11 mouse cellular contexts compared by ENCODE assay signal in the genomic region with DNA sequence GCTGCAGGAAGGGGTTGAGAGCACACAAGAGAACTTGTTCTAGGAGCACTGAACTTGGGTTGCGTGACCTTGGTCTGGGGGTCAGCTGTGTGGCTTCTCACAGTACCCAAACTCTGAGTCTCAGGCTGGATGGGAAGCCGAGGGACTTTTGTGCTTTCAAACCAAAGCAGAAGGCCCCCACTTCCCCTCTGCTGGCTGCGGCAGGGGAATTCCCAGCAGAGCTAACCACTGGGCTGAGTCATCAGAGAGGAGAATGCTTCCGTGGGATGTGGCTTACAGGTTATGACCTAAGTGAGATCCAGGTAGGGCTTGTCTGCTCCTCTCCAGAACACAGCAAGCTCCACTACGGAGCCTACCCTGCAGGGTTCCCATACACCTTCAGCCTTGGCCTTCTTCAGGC. TPM values are rescaled to one million over a fixed set of nuclear protein-coding genes. Genes with fewer than 3 reads are reported as not detected.
DNase-seq lines count a peak whose midpoint lies in the region; ATAC-seq and TF ChIP-seq lines count a peak whose summit lies in the region.
"Had no signal": no experiment of that assay in that cellular context is flagged by ENCODE, and none has a peak within 500 bp of the region (broad histone marks: within the 10 kb centered on the region; RNA-seq: fewer than 3 reads in every experiment).

No protein-coding gene starts in this region.

- ATAC-seq in liver, embryonic 11.5 days (replicated peaks; ENCODE audit: low FRiP score), result no peak
- peak; percentile 66 for ATAC-seq in megakaryocyte, adult 5-6 weeks (ENCODE audit: poor library complexity, severe bottlenecking)
- ATAC-seq in forebrain, embryonic 12.5 days (ENCODE audit: low FRiP score), result no peak
- ATAC-seq in forebrain, embryonic 14.5 days, result no peak

- TF ChIP-seq CTCF in liver, adult 2 months (IDR thresholded peaks at IDR 0.05; ENCODE audit: low read depth, low read length), result no peak

- WGBS in liver, adult 2 months, result 80% methylated on average over 5 of the region's 5 CpGs
- 50% methylated on average over 5 of the region's 5 CpGs for WGBS in liver, embryonic 11.5 days
- WGBS in forebrain, embryonic 12.5 days, result 90% methylated on average over 5 of the region's 5 CpGs
- WGBS in forebrain, embryonic 14.5 days, result 88% methylated on average over 5 of the region's 5 CpGs

- no peak overlapping the region for H3K9ac ChIP-seq in liver, adult 2 months (ENCODE audit: low read depth, low read length)
- H3K9ac ChIP-seq in liver, embryonic 11.5 days (ENCODE audit: low read depth, low read length), result no peak overlapping the region
- no peak overlapping the region for H3K9ac ChIP-seq in forebrain, embryonic 12.5 days
- no peak overlapping the region for H3K9ac ChIP-seq in forebrain, embryonic 14.5 days (ENCODE audit: low read length)
- H3K9ac ChIP-seq: limb, embryonic 12.5 days had no signal

- H3K36me3 ChIP-seq in liver, adult 2 months (ENCODE audit: control insufficient read depth, insufficient read depth, low read length), result no peaks in the 10 kb centered on the region
- no peaks in the 10 kb centered on the region for H3K36me3 ChIP-seq in liver, embryonic 11.5 days (ENCODE audit: control insufficient read depth, insufficient read depth, low read length)
- no peaks in the 10 kb centered on the region for H3K36me3 ChIP-seq in forebrain, embryonic 12.5 days (replicated peaks)
- H3K36me3 ChIP-seq in forebrain, embryonic 14.5 days (ENCODE audit: control insufficient read depth, insufficient read depth, low read length), result no peaks in the 10 kb centered on the region
- H3K36me3 ChIP-seq: embryonic facial prominence, embryonic 10.5 days; limb, embryonic 12.5 days had no signal

- H3K27me3 ChIP-seq in liver, adult 2 months (ENCODE audit: control insufficient read depth, insufficient read depth, low read length), result no peaks in the 10 kb centered on the region
- H3K27me3 ChIP-seq in liver, embryonic 11.5 days (replicated peaks; ENCODE audit: control insufficient read depth, insufficient read depth, low read length), result no peaks in the 10 kb centered on the region
- no peaks in the 10 kb centered on the region for H3K27me3 ChIP-seq in forebrain, embryonic 12.5 days
- no peaks in the 10 kb centered on the region for H3K27me3 ChIP-seq in forebrain, embryonic 14.5 days (replicated peaks; ENCODE audit: control insufficient read depth, insufficient read depth, low read length)

- no peak for TF ChIP-seq POLR2A in liver, adult 2 months (IDR thresholded peaks at IDR 0.05; ENCODE audit: extremely low read depth, insufficient read depth, low read length)

- no peak overlapping the region for H3K4me3 ChIP-seq in liver, adult 2 months (ENCODE audit: insufficient read depth, low read depth, low read length)
- H3K4me3 ChIP-seq in liver, embryonic 11.5 days (ENCODE audit: low read depth, low read length), result no peak overlapping the region
- H3K4me3 ChIP-seq in forebrain, embryonic 12.5 days (replicated peaks), result no peak overlapping the region
- H3K4me3 ChIP-seq in forebrain, embryonic 14.5 days (ENCODE audit: low read depth, low read length), result no peak overlapping the region
- H3K4me3 ChIP-seq: embryonic facial prominence, embryonic 10.5 days; limb, embryonic 12.5 days had no signal

- no peak overlapping the region for H3K27ac ChIP-seq in liver, adult 2 months (replicated peaks; ENCODE audit: insufficient read depth, low read depth, low read length)
- no peak overlapping the region for H3K27ac ChIP-seq in liver, embryonic 11.5 days (ENCODE audit: low read depth, low read length)
- H3K27ac ChIP-seq in forebrain, embryonic 12.5 days, result no peak overlapping the region
- H3K27ac ChIP-seq in forebrain, embryonic 14.5 days (ENCODE audit: low read depth, low read length), result no peak overlapping the region
- H3K27ac ChIP-seq: embryonic facial prominence, embryonic 10.5 days; limb, embryonic 12.5 days had no signal

- H3K4me2 ChIP-seq in liver, embryonic 11.5 days, result no peak overlapping the region
- no peak overlapping the region for H3K4me2 ChIP-seq in forebrain, embryonic 12.5 days
- no peak overlapping the region for H3K4me2 ChIP-seq in forebrain, embryonic 14.5 days (ENCODE audit: low read length)
- H3K4me2 ChIP-seq: limb, embryonic 12.5 days; midbrain, embryonic 11.5 days had no signal

- peaks cover 8% of the 10 kb centered on the region; the same call in 1 of the 2 replicates for H3K4me1 ChIP-seq in liver, adult 2 months (ENCODE audit: control insufficient read depth, insufficient read depth, low read length)
- H3K4me1 ChIP-seq in liver, embryonic 11.5 days (replicated peaks; ENCODE audit: control insufficient read depth, insufficient read depth, low read length), result no peaks in the 10 kb centered on the region
- H3K4me1 ChIP-seq in forebrain, embryonic 12.5 days, result peaks cover 6% of the 10 kb centered on the region; the same call in 1 of the 2 replicates
- no peaks in the 10 kb centered on the region for H3K4me1 ChIP-seq in forebrain, embryonic 14.5 days (ENCODE audit: control insufficient read depth, insufficient read depth, low read length)
- H3K4me1 ChIP-seq: limb, embryonic 12.5 days had no signal

- H3K79me2 ChIP-seq in liver, adult 2 months (ENCODE audit: control insufficient read depth, insufficient read depth, low read length), result no peaks in the 10 kb centered on the region

- DNase-seq in liver, adult 2 months (ENCODE audit: extremely low read depth, low read depth, low spot score), result peak; percentile 33
- DNase-seq in liver, embryonic 11.5 days (ENCODE audit: low spot score), result no peak
- DNase-seq in Muller cell, postnatal 12 days (ENCODE audit: inconsistent ontology term), result peak; percentile 33
- DNase-seq in thymus, postnatal 14 days, result peak; percentile 62
- no peak for DNase-seq in forebrain, embryonic 14.5 days (ENCODE audit: low spot score)

- no peaks in the 10 kb centered on the region for H3K9me3 ChIP-seq in liver, embryonic 11.5 days (ENCODE audit: control insufficient read depth, low read length)
- H3K9me3 ChIP-seq in forebrain, embryonic 12.5 days, result no peaks in the 10 kb centered on the region
- no peaks in the 10 kb centered on the region for H3K9me3 ChIP-seq in forebrain, embryonic 14.5 days (replicated peaks; ENCODE audit: control insufficient read depth, low read length)
- H3K9me3 ChIP-seq: embryonic facial prominence, embryonic 10.5 days; limb, embryonic 12.5 days had no signal

RNA-seq across cellular contexts. Expression of a gene that starts 14.6 kb away (rescaled TPM):
- total RNA-seq in liver, adult 2 months (2014; rRNA removed), result 2.7 and 3.6 TPM in 2 replicates
- polyA plus RNA-seq in liver, adult 2 months (2012; rRNA removed), result 5.6 TPM in 2 replicates
- 1.2 and 2.8 TPM in 2 replicates for polyA plus RNA-seq in liver, embryonic 11.5 days (2014; fragmentation: Nextera tagmentation; extraction: Ambion mirVana)
- total RNA-seq in megakaryocyte, adult 5-6 weeks (2015), result 0.11 and 0.27 TPM in 2 replicates
- 0.33 TPM in 1 of 2 replicates, not detected in the other for total RNA-seq in megakaryocyte, adult 5-6 weeks (2017)
- polyA plus RNA-seq in forebrain, embryonic 12.5 days (2016; fragmentation: Nextera tagmentation; extraction: Ambion mirVana), result 0.56 and 0.65 TPM in 2 replicates
- polyA plus RNA-seq in forebrain, embryonic 14.5 days (2014; fragmentation: Nextera tagmentation; extraction: Ambion mirVana), result 0.69 and 1.0 TPM in 2 replicates

RNA-seq across cellular contexts. Expression of a gene that starts 30.4 kb away (rescaled TPM):
- not detected in 2 replicates for total RNA-seq in liver, adult 2 months (2014; rRNA removed)
- polyA plus RNA-seq in liver, adult 2 months (2012; rRNA removed), result not detected in 2 replicates
- polyA plus RNA-seq in liver, embryonic 11.5 days (2014; fragmentation: Nextera tagmentation; extraction: Ambion mirVana), result not detected in 2 replicates
- not detected in 2 replicates for total RNA-seq in megakaryocyte, adult 5-6 weeks (2015)
- not detected in 2 replicates for total RNA-seq in megakaryocyte, adult 5-6 weeks (2017)
- polyA plus RNA-seq in forebrain, embryonic 12.5 days (2016; fragmentation: Nextera tagmentation; extraction: Ambion mirVana), result 14.1 and 17.4 TPM in 2 replicates
- 5.2 and 5.5 TPM in 2 replicates for polyA plus RNA-seq in forebrain, embryonic 14.5 days (2014; fragmentation: Nextera tagmentation; extraction: Ambion mirVana)
- polyA plus RNA-seq: heart, embryonic 16.5 days had no signal

RNA-seq across cellular contexts. Expression of a gene that starts 47.3 kb away (rescaled TPM):
- total RNA-seq in liver, adult 2 months (2014; rRNA removed), result 1.3 and 1.7 TPM in 2 replicates
- 2.1 and 2.5 TPM in 2 replicates for polyA plus RNA-seq in liver, adult 2 months (2012; rRNA removed)
- 15.9 and 20.2 TPM in 2 replicates for polyA plus RNA-seq in liver, embryonic 11.5 days (2014; fragmentation: Nextera tagmentation; extraction: Ambion mirVana)
- 1.1 and 1.4 TPM in 2 replicates for total RNA-seq in megakaryocyte, adult 5-6 weeks (2015)
- 0.77 and 1.1 TPM in 2 replicates for total RNA-seq in megakaryocyte, adult 5-6 weeks (2017)
- polyA plus RNA-seq in forebrain, embryonic 12.5 days (2016; fragmentation: Nextera tagmentation; extraction: Ambion mirVana), result 13.7 and 15.1 TPM in 2 replicates
- 20.8 and 23.4 TPM in 2 replicates for polyA plus RNA-seq in forebrain, embryonic 14.5 days (2014; fragmentation: Nextera tagmentation; extraction: Ambion mirVana)

Comparison
In these comparisons a context has a peak if more than half of its experiments do, and no peak if none do; other contexts are left out.
1. DNase-seq: peak in liver, adult 2 months (single experiment), Muller cell, postnatal 12 days (single experiment) and thymus, postnatal 14 days (single experiment); none in liver, embryonic 11.5 days (single experiment) and forebrain, embryonic 14.5 days (single experiment).